Mouse (Mus musculus): Measurements from ENCODE around the gene Rpl10. TPM values are rescaled to one million over a fixed set of nuclear protein-coding genes. Genes with fewer than 3 reads are reported as not detected.
A peak's percentile ranks its signal among the peaks of the same experiment; 100 is the strongest.

Gene Rpl10
- total and polyA plus RNA-seq, 3 experiments = 459 to 3,697 (median 3,137) TPM

DNA sequence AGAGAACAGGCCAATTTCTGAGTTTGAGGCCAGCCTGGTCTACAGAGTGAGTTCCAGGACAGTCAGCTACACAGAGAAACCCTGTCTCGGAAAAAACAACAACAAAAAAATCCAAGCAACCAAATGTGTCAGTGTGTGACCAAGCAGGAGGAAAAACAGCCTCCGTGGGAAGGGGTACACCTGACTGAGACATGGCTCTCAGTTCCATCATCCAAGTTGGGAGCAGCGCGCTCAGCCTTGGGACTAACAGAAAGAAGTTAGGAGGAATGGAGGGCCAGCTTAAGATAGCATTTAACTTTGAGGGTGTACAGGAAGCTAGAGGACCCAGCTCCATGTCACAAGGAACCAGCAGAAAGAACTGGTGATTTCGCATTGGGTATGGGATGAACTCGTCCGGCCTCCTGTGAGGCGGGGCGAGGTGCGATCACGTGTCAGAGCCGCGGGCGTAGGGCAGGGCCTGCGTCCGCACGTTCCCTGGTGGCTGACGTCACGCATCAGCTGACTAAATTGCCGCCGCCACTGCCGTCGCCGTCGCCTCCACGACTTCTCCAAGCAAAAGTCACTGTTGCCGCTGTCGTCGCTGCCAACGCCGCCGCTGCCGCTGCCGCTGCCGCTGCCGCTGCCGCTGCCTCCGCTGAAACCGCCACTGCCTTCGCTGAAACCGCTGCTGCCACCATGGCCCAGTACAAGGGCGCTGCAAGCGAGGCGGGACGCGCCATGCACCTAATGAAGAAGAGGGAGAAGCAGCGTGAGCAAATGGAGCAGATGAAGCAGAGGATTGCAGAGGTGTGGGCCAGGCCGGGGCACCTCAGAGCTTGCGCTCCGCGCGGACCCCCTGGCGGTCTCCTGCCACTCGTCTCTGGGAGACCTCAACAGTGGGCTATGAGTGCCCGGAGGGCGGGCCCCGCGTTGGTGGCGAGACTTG is 42.2 kb downstream of the Rpl10 start, which contains the start of gene Fam50a:
Gene Fam50a, plus strand, starts transcription at position 494 of the 925 bp plus-strand sequence.
- no peaks in the 10 kb centered on the region; the same call in 1 of the 2 replicates for H3K79me2 ChIP-seq (replicated peaks; ENCODE audit: control insufficient read depth, extremely low read depth, insufficient read depth, poor library complexity, severe bottlenecking)

More for the DNA sequence above, 42.2 kb downstream of the Rpl10 start, which contains the start of gene Fam50a:
- in situ Hi-C loops (cut with MboI; ENCODE audit: low pct_ligation_motif_present, low pct_unique_long_range_greater_than_20kb, low sequenced_read_pairs) = no loop called here
- TF ChIP-seq POLR2AphosphoS2 (IDR thresholded peaks at IDR 0.05; ENCODE audit: low read depth, low read length) = peak; percentile 68; the same call in 1 of the 2 replicates
- peak; percentile 89 for TF ChIP-seq USF1 (IDR thresholded peaks at IDR 0.05; ENCODE audit: low read depth, low read length)
- peak; percentile 59 for TF ChIP-seq ETS1 (conservative IDR thresholded peaks at IDR 0.05; ENCODE audit: low read depth, low read length)
- TF ChIP-seq MAX (IDR thresholded peaks at IDR 0.05; ENCODE audit: low read length) = peak; percentile 85
- no peak for TF ChIP-seq ZMIZ1 (IDR thresholded peaks at IDR 0.05; ENCODE audit: low read depth, low read length)
- no peak for TF ChIP-seq RCOR1 (conservative IDR thresholded peaks at IDR 0.05; ENCODE audit: low read depth, low read length)
- TF ChIP-seq USF2 (conservative IDR thresholded peaks at IDR 0.05; ENCODE audit: low read depth, low read length) = peak; percentile 83
- no peak for TF ChIP-seq GABPA (IDR thresholded peaks at IDR 0.05; ENCODE audit: insufficient replicate concordance, low read depth, low read length)
- peak; percentile 94 for TF ChIP-seq BHLHE40 (IDR thresholded peaks at IDR 0.05; ENCODE audit: low read depth, low read length)
- TF ChIP-seq CHD1 (IDR thresholded peaks at IDR 0.05; ENCODE audit: low read depth, low read length) = no peak
- no peak for TF ChIP-seq HCFC1 (IDR thresholded peaks at IDR 0.05; ENCODE audit: low read depth, low read length)
- no peak for TF ChIP-seq MXI1 (IDR thresholded peaks at IDR 0.05; ENCODE audit: low read depth, low read length)
- no peak for TF ChIP-seq MAFK (IDR thresholded peaks at IDR 0.05; ENCODE audit: insufficient replicate concordance, low read length)
- no peak for TF ChIP-seq EP300 (IDR thresholded peaks at IDR 0.05; ENCODE audit: low read length)
- TF ChIP-seq IRF4 (IDR thresholded peaks at IDR 0.05; ENCODE audit: low read depth, low read length) = no peak
- 0 out of 2 replicates have a peak, but pooled peaks have one; percentile 50 for TF ChIP-seq SIN3A (IDR thresholded peaks at IDR 0.05; ENCODE audit: low read length)
- TF ChIP-seq ELF1 (IDR thresholded peaks at IDR 0.05; ENCODE audit: low read depth, low read length) = no peak
- TF ChIP-seq MYC (IDR thresholded peaks at IDR 0.05; ENCODE audit: low read depth, low read length) = no peak
- 0 out of 2 replicates have a peak, but pooled peaks have one; percentile 19 for TF ChIP-seq TCF12 (IDR thresholded peaks at IDR 0.05; ENCODE audit: low read depth, low read length)
- no peak for TF ChIP-seq ZC3H11A (IDR thresholded peaks at IDR 0.05; ENCODE audit: low read depth, low read length)
- TF ChIP-seq POLR2A (IDR thresholded peaks at IDR 0.05; ENCODE audit: low read depth, low read length) = no peak; the same call in none of the 2 replicates
- Histone ChIP-seq H3K4me1 (ENCODE audit: control insufficient read depth in 1 of 2, insufficient read depth in 2 of 2) (peaks cover 0 to 17% of the 10 kb centered on the region in 2 experiments; a peak in 1 of 4 replicates), H3K4me3 (replicated peaks in 1 of 3; ENCODE audit: low read depth in 2 of 3, low read length in 2 of 3, poor library complexity in 1 of 3) (peak within 1 kb of the TSS; percentile 44 to 95 (median 60)), H3K36me3 (replicated peaks in 1 of 2; ENCODE audit: control insufficient read depth in 1 of 2, insufficient read depth in 1 of 2, low read length in 1 of 2) (peaks cover 37 to 64% of the 10 kb centered on the region in 2 experiments), H3K27ac (ENCODE audit: insufficient read depth, low read depth) (peak within 1 kb of the TSS; percentile 55), H3K27me3 (replicated peaks) (no peaks in the 10 kb centered on the region), H3K9me3 (replicated peaks; ENCODE audit: low read length) (no peaks in the 10 kb centered on the region), H3K9ac (ENCODE audit: insufficient read depth, low read depth) (peak within 1 kb of the TSS; percentile 54), H3K4me2 (ENCODE audit: insufficient read depth, low read depth, poor library complexity, severe bottlenecking) (peak within 1 kb of the TSS; percentile 59; the same call in 1 of the 2 replicates)
- DNase-seq (ENCODE audit: extremely low read depth) = peak; percentile 79
- dilution Hi-C loops (cut with MboI; ENCODE audit: extremely low pct_ligation_motif_present, extremely low pct_unique_long_range_greater_than_20kb, low sequenced_read_pairs) = no loop called here

Other genes starting within 250 kb of the Rpl10 start
- 38.8 and 40.0 TPM in 2 replicates for gene Irak1, start 246.9 kb upstream of the Rpl10 start, total RNA-seq (2012; rRNA removed)
- 25.3 and 27.7 TPM in 2 replicates for gene Irak1, start 246.9 kb upstream of the Rpl10 start, total RNA-seq (2014; rRNA removed)
- gene Irak1, start 246.9 kb upstream of the Rpl10 start, polyA plus RNA-seq (2012; ENCODE audit: insufficient read length, low read depth) = 63.1 and 77.8 TPM in 2 replicates
- not detected in 2 replicates for gene Opn1mw, start 143.3 kb upstream of the Rpl10 start, total RNA-seq (2012; rRNA removed)
- not detected in 2 replicates for gene Opn1mw, start 143.3 kb upstream of the Rpl10 start, total RNA-seq (2014; rRNA removed)
- gene Opn1mw, start 143.3 kb upstream of the Rpl10 start, polyA plus RNA-seq (2012; ENCODE audit: insufficient read length, low read depth) = not detected in 2 replicates
- 12.0 and 12.3 TPM in 2 replicates for gene Mecp2, start 135.4 kb upstream of the Rpl10 start, total RNA-seq (2012; rRNA removed)
- gene Mecp2, start 135.4 kb upstream of the Rpl10 start, total RNA-seq (2014; rRNA removed) = 9.9 and 12.2 TPM in 2 replicates
- gene Mecp2, start 135.4 kb upstream of the Rpl10 start, polyA plus RNA-seq (2012; ENCODE audit: insufficient read length, low read depth) = 12.0 and 15.5 TPM in 2 replicates
- not detected in 2 replicates for gene Tex28, start 103.0 kb upstream of the Rpl10 start, total RNA-seq (2012; rRNA removed)
- gene Tex28, start 103.0 kb upstream of the Rpl10 start, total RNA-seq (2014; rRNA removed) = not detected in 2 replicates
- not detected in 2 replicates for gene Tex28, start 103.0 kb upstream of the Rpl10 start, polyA plus RNA-seq (2012; ENCODE audit: insufficient read length, low read depth)
- not detected in 2 replicates for gene Tktl1, start 93.6 kb upstream of the Rpl10 start, total RNA-seq (2012; rRNA removed)
- not detected in 2 replicates for gene Tktl1, start 93.6 kb upstream of the Rpl10 start, total RNA-seq (2014; rRNA removed)
- not detected in 2 replicates for gene Tktl1, start 93.6 kb upstream of the Rpl10 start, polyA plus RNA-seq (2012; ENCODE audit: insufficient read length, low read depth)
- 78.7 and 82.4 TPM in 2 replicates for gene Flna, start 21.0 kb upstream of the Rpl10 start, total RNA-seq (2012; rRNA removed)
- 56.8 and 70.2 TPM in 2 replicates for gene Flna, start 21.0 kb upstream of the Rpl10 start, total RNA-seq (2014; rRNA removed)
- 82.6 and 91.6 TPM in 2 replicates for gene Flna, start 21.0 kb upstream of the Rpl10 start, polyA plus RNA-seq (2012; ENCODE audit: insufficient read length, low read depth)
- 65.4 and 65.6 TPM in 2 replicates for gene Emd, start 16.1 kb upstream of the Rpl10 start, total RNA-seq (2012; rRNA removed)
- 80.1 and 99.4 TPM in 2 replicates for gene Emd, start 16.1 kb upstream of the Rpl10 start, total RNA-seq (2014; rRNA removed)
- 73.8 and 132 TPM in 2 replicates for gene Emd, start 16.1 kb upstream of the Rpl10 start, polyA plus RNA-seq (2012; ENCODE audit: insufficient read length, low read depth)
- gene Taz, start 11.1 kb downstream of the Rpl10 start, total RNA-seq (2012; rRNA removed) = 31.9 and 40.4 TPM in 2 replicates
- gene Taz, start 11.1 kb downstream of the Rpl10 start, total RNA-seq (2014; rRNA removed) = 29.2 and 31.6 TPM in 2 replicates
- gene Taz, start 11.1 kb downstream of the Rpl10 start, polyA plus RNA-seq (2012; ENCODE audit: insufficient read length, low read depth) = 25.6 and 29.0 TPM in 2 replicates
- gene Dnase1l1, start 11.5 kb downstream of the Rpl10 start, total RNA-seq (2012; rRNA removed) = 3.4 and 4.7 TPM in 2 replicates
- 3.8 and 5.1 TPM in 2 replicates for gene Dnase1l1, start 11.5 kb downstream of the Rpl10 start, total RNA-seq (2014; rRNA removed)
- gene Dnase1l1, start 11.5 kb downstream of the Rpl10 start, polyA plus RNA-seq (2012; ENCODE audit: insufficient read length, low read depth) = 4.3 and 4.6 TPM in 2 replicates
- gene Atp6ap1, start 26.3 kb downstream of the Rpl10 start, total RNA-seq (2012; rRNA removed) = 47.2 and 53.8 TPM in 2 replicates
- gene Atp6ap1, start 26.3 kb downstream of the Rpl10 start, total RNA-seq (2014; rRNA removed) = 52.8 and 53.3 TPM in 2 replicates
- gene Atp6ap1, start 26.3 kb downstream of the Rpl10 start, polyA plus RNA-seq (2012; ENCODE audit: insufficient read length, low read depth) = 61.3 and 66.4 TPM in 2 replicates
- gene Gdi1, start 34.2 kb downstream of the Rpl10 start, total RNA-seq (2012; rRNA removed) = 29.6 and 42.7 TPM in 2 replicates
- 32.4 and 37.0 TPM in 2 replicates for gene Gdi1, start 34.2 kb downstream of the Rpl10 start, total RNA-seq (2014; rRNA removed)
- 60.8 and 66.5 TPM in 2 replicates for gene Gdi1, start 34.2 kb downstream of the Rpl10 start, polyA plus RNA-seq (2012; ENCODE audit: insufficient read length, low read depth)
- 26.4 and 30.4 TPM in 2 replicates for gene Fam50a, start 42.2 kb downstream of the Rpl10 start, total RNA-seq (2012; rRNA removed)
- 8.3 TPM in 2 replicates for gene Fam50a, start 42.2 kb downstream of the Rpl10 start, total RNA-seq (2014; rRNA removed)
- 47.0 and 58.4 TPM in 2 replicates for gene Fam50a, start 42.2 kb downstream of the Rpl10 start, polyA plus RNA-seq (2012; ENCODE audit: insufficient read length, low read depth)
- gene Plxna3, start 58.3 kb downstream of the Rpl10 start, total RNA-seq (2012; rRNA removed) = 2.6 and 4.9 TPM in 2 replicates
- gene Plxna3, start 58.3 kb downstream of the Rpl10 start, total RNA-seq (2014; rRNA removed) = 1.4 and 2.0 TPM in 2 replicates
- 4.1 and 5.0 TPM in 2 replicates for gene Plxna3, start 58.3 kb downstream of the Rpl10 start, polyA plus RNA-seq (2012; ENCODE audit: insufficient read length, low read depth)
- 57.9 and 68.6 TPM in 2 replicates for gene Lage3, start 82.8 kb downstream of the Rpl10 start, total RNA-seq (2012; rRNA removed)
- gene Lage3, start 82.8 kb downstream of the Rpl10 start, total RNA-seq (2014; rRNA removed) = 102 and 118 TPM in 2 replicates
- 56.8 and 67.4 TPM in 2 replicates for gene Lage3, start 82.8 kb downstream of the Rpl10 start, polyA plus RNA-seq (2012; ENCODE audit: insufficient read length, low read depth)
- gene Ubl4a, start 102.4 kb downstream of the Rpl10 start, total RNA-seq (2012; rRNA removed) = 12.7 and 18.8 TPM in 2 replicates
- gene Ubl4a, start 102.4 kb downstream of the Rpl10 start, total RNA-seq (2014; rRNA removed) = 17.6 and 19.3 TPM in 2 replicates
- 39.2 and 39.3 TPM in 2 replicates for gene Ubl4a, start 102.4 kb downstream of the Rpl10 start, polyA plus RNA-seq (2012; ENCODE audit: insufficient read length, low read depth)
- 7.4 and 11.6 TPM in 2 replicates for gene Slc10a3, start 102.5 kb downstream of the Rpl10 start, total RNA-seq (2012; rRNA removed)
- gene Slc10a3, start 102.5 kb downstream of the Rpl10 start, total RNA-seq (2014; rRNA removed) = 14.1 and 14.7 TPM in 2 replicates
- gene Slc10a3, start 102.5 kb downstream of the Rpl10 start, polyA plus RNA-seq (2012; ENCODE audit: insufficient read length, low read depth) = 11.2 and 12.0 TPM in 2 replicates
- 8.7 and 12.5 TPM in 2 replicates for gene Fam3a, start 122.5 kb downstream of the Rpl10 start, total RNA-seq (2012; rRNA removed)
- gene Fam3a, start 122.5 kb downstream of the Rpl10 start, total RNA-seq (2014; rRNA removed) = 7.1 and 7.7 TPM in 2 replicates
- gene Fam3a, start 122.5 kb downstream of the Rpl10 start, polyA plus RNA-seq (2012; ENCODE audit: insufficient read length, low read depth) = 8.3 and 12.3 TPM in 2 replicates
- gene Ikbkg, start 122.5 kb downstream of the Rpl10 start, total RNA-seq (2012; rRNA removed) = 37.9 and 40.6 TPM in 2 replicates
- 25.0 and 26.4 TPM in 2 replicates for gene Ikbkg, start 122.5 kb downstream of the Rpl10 start, total RNA-seq (2014; rRNA removed)
- gene Ikbkg, start 122.5 kb downstream of the Rpl10 start, polyA plus RNA-seq (2012; ENCODE audit: insufficient read length, low read depth) = 20.5 and 28.3 TPM in 2 replicates
- 35.9 and 41.0 TPM in 2 replicates for gene G6pdx, start 158.4 kb downstream of the Rpl10 start, total RNA-seq (2012; rRNA removed)
- 42.3 and 44.0 TPM in 2 replicates for gene G6pdx, start 158.4 kb downstream of the Rpl10 start, total RNA-seq (2014; rRNA removed)
- gene G6pdx, start 158.4 kb downstream of the Rpl10 start, polyA plus RNA-seq (2012; ENCODE audit: insufficient read length, low read depth) = 61.8 and 70.5 TPM in 2 replicates
- 0.25 and 0.59 TPM in 2 replicates for gene Gm6880, start 210.6 kb downstream of the Rpl10 start, total RNA-seq (2012; rRNA removed)
- gene Gm6880, start 210.6 kb downstream of the Rpl10 start, total RNA-seq (2014; rRNA removed) = not detected in 2 replicates
- not detected in 2 replicates for gene Gm6880, start 210.6 kb downstream of the Rpl10 start, polyA plus RNA-seq (2012; ENCODE audit: insufficient read length, low read depth)

Data from CH12.LX (cell line).